Mouse (Mus musculus): Measurements from ENCODE around the gene Ripor3. TPM values are rescaled to one million over a fixed set of nuclear protein-coding genes. Genes with fewer than 3 reads are reported as not detected.
A peak's percentile ranks its signal among the peaks of the same experiment; 100 is the strongest.

The Ripor3 gene
- polyA plus RNA-seq, 1 experiment from 2014 or later = 0.37 TPM

GRCm38 (mm10) chr2:167999145-167999743, 11.2 kb downstream of the Ripor3 start:
- H3K4me3 ChIP-seq (replicated peaks; ENCODE audit: low read length) = no peak overlapping the region
- ATAC-seq = no peak
- no peak overlapping the region for H3K4me2 ChIP-seq (ENCODE audit: low read length)
- 63% methylated on average over 3 of the region's 3 CpGs for WGBS
- H3K4me1 ChIP-seq (replicated peaks; ENCODE audit: control insufficient read depth, insufficient read depth, low read length) = no peaks in the 10 kb centered on the region
- H3K36me3 ChIP-seq (ENCODE audit: control insufficient read depth, insufficient read depth) = no peaks in the 10 kb centered on the region
- no peak overlapping the region for H3K27ac ChIP-seq (ENCODE audit: low read length)
- H3K9me3 ChIP-seq (ENCODE audit: control insufficient read depth, low read length) = peaks cover 4% of the 10 kb centered on the region; the same call in 1 of the 2 replicates
- H3K27me3 ChIP-seq (replicated peaks; ENCODE audit: control insufficient read depth, insufficient read depth, low read length) = no peaks in the 10 kb centered on the region
- no peak overlapping the region for H3K9ac ChIP-seq (replicated peaks; ENCODE audit: low read depth, low read length)

- H3K4me1 ChIP-seq (replicated peaks; ENCODE audit: control insufficient read depth, insufficient read depth, low read length) = no peaks in the 10 kb centered on the region
- H3K9me3 ChIP-seq (ENCODE audit: control insufficient read depth, low read length) = peaks cover 4% of the 10 kb centered on the region; the same call in 1 of the 2 replicates
- H3K27ac ChIP-seq (ENCODE audit: low read length) = no peak overlapping the region
- H3K9ac ChIP-seq (replicated peaks; ENCODE audit: low read depth, low read length) = no peak overlapping the region
- H3K27me3 ChIP-seq (replicated peaks; ENCODE audit: control insufficient read depth, insufficient read depth, low read length) = no peaks in the 10 kb centered on the region
- no peak for ATAC-seq
- H3K4me2 ChIP-seq (ENCODE audit: low read length) = no peak overlapping the region
- 78% methylated on average over 3 of the region's 3 CpGs for WGBS
- H3K4me3 ChIP-seq (replicated peaks; ENCODE audit: low read length) = no peak overlapping the region
- H3K36me3 ChIP-seq (ENCODE audit: control insufficient read depth, insufficient read depth) = no peaks in the 10 kb centered on the region
Measured at GRCm38 (mm10) chr2:167997562-167997961, 12.9 kb downstream of the Ripor3 start.

- H3K4me1 ChIP-seq (replicated peaks; ENCODE audit: control insufficient read depth, insufficient read depth, low read length) = no peaks in the 10 kb centered on the region
- no peak for ATAC-seq
- WGBS = 66% methylated on average over 8 of the region's 8 CpGs
Measured at GRCm38 (mm10) chr2:167996672-167997215, 13.7 kb downstream of the Ripor3 start.

GRCm38 (mm10) chr2:167995870-167996635, 14.4 kb downstream of the Ripor3 start:
- WGBS = 58% methylated on average over 19 of the region's 19 CpGs
- H3K27me3 ChIP-seq (replicated peaks; ENCODE audit: control insufficient read depth, insufficient read depth, low read length) = no peaks in the 10 kb centered on the region
- no peak overlapping the region for H3K4me2 ChIP-seq (ENCODE audit: low read length)
- no peak for ATAC-seq
- H3K9ac ChIP-seq (replicated peaks; ENCODE audit: low read depth, low read length) = no peak overlapping the region
- H3K27ac ChIP-seq (ENCODE audit: low read length) = no peak overlapping the region
- no peaks in the 10 kb centered on the region for H3K4me1 ChIP-seq (replicated peaks; ENCODE audit: control insufficient read depth, insufficient read depth, low read length)
- no peaks in the 10 kb centered on the region for H3K36me3 ChIP-seq (ENCODE audit: control insufficient read depth, insufficient read depth)
- H3K4me3 ChIP-seq (replicated peaks; ENCODE audit: low read length) = no peak overlapping the region
- peaks cover 4% of the 10 kb centered on the region; the same call in 1 of the 2 replicates for H3K9me3 ChIP-seq (ENCODE audit: control insufficient read depth, low read length)

More at GRCm38 (mm10) chr2:167996672-167997215, 13.7 kb downstream of the Ripor3 start:
- Histone ChIP-seq H3K27me3 (replicated peaks; ENCODE audit: control insufficient read depth, insufficient read depth, low read length) (no peaks in the 10 kb centered on the region), H3K4me2 (ENCODE audit: low read length) (no peak overlapping the region), H3K9ac (replicated peaks; ENCODE audit: low read depth, low read length) (no peak overlapping the region), H3K4me3 (replicated peaks; ENCODE audit: low read length) (no peak overlapping the region), H3K9me3 (ENCODE audit: control insufficient read depth, low read length) (peaks cover 4% of the 10 kb centered on the region; the same call in 1 of the 2 replicates), H3K27ac (ENCODE audit: low read length) (no peak overlapping the region), H3K36me3 (ENCODE audit: control insufficient read depth, insufficient read depth) (no peaks in the 10 kb centered on the region)

GRCm38 (mm10) chr2:167993260-167993659, 17.2 kb downstream of the Ripor3 start:
- ATAC-seq = no peak
- Histone ChIP-seq H3K27ac (ENCODE audit: low read length) (no peak overlapping the region), H3K4me2 (ENCODE audit: low read length) (no peak overlapping the region), H3K36me3 (ENCODE audit: control insufficient read depth, insufficient read depth) (no peaks in the 10 kb centered on the region), H3K27me3 (replicated peaks; ENCODE audit: control insufficient read depth, insufficient read depth, low read length) (no peaks in the 10 kb centered on the region), H3K4me3 (replicated peaks; ENCODE audit: low read length) (no peak overlapping the region), H3K9ac (replicated peaks; ENCODE audit: low read depth, low read length) (no peak overlapping the region), H3K9me3 (ENCODE audit: control insufficient read depth, low read length) (no peaks in the 10 kb centered on the region), H3K4me1 (replicated peaks; ENCODE audit: control insufficient read depth, insufficient read depth, low read length) (peaks cover 7% of the 10 kb centered on the region)
- 63% methylated on average over 13 of the region's 13 CpGs for WGBS

- Histone ChIP-seq H3K9me3 (ENCODE audit: control insufficient read depth, low read length) (no peaks in the 10 kb centered on the region), H3K4me1 (replicated peaks; ENCODE audit: control insufficient read depth, insufficient read depth, low read length) (peaks cover 7% of the 10 kb centered on the region), H3K4me3 (replicated peaks; ENCODE audit: low read length) (no peak overlapping the region), H3K4me2 (ENCODE audit: low read length) (no peak overlapping the region), H3K9ac (replicated peaks; ENCODE audit: low read depth, low read length) (no peak overlapping the region), H3K27me3 (replicated peaks; ENCODE audit: control insufficient read depth, insufficient read depth, low read length) (no peaks in the 10 kb centered on the region), H3K36me3 (ENCODE audit: control insufficient read depth, insufficient read depth) (no peaks in the 10 kb centered on the region), H3K27ac (ENCODE audit: low read length) (no peak overlapping the region)
- WGBS = 52% methylated on average over 14 of the region's 14 CpGs
- ATAC-seq = peak; percentile 61
Measured at GRCm38 (mm10) chr2:167989310-167989709, 21.1 kb downstream of the Ripor3 start.

- WGBS = 60% methylated on average over 12 of the region's 12 CpGs
- ATAC-seq = no peak
- Histone ChIP-seq H3K4me3 (replicated peaks; ENCODE audit: low read length) (no peak overlapping the region), H3K9me3 (ENCODE audit: control insufficient read depth, low read length) (no peaks in the 10 kb centered on the region), H3K4me2 (ENCODE audit: low read length) (no peak overlapping the region), H3K4me1 (replicated peaks; ENCODE audit: control insufficient read depth, insufficient read depth, low read length) (peaks cover 7% of the 10 kb centered on the region), H3K9ac (replicated peaks; ENCODE audit: low read depth, low read length) (no peak overlapping the region), H3K27ac (ENCODE audit: low read length) (no peak overlapping the region), H3K27me3 (replicated peaks; ENCODE audit: control insufficient read depth, insufficient read depth, low read length) (no peaks in the 10 kb centered on the region), H3K36me3 (ENCODE audit: control insufficient read depth, insufficient read depth) (no peaks in the 10 kb centered on the region)
Measured at GRCm38 (mm10) chr2:167987640-167988039, 22.8 kb downstream of the Ripor3 start.

GRCm38 (mm10) chr2:167986762-167987161, 23.7 kb downstream of the Ripor3 start:
- H3K9ac ChIP-seq (replicated peaks; ENCODE audit: low read depth, low read length) = no peak overlapping the region
- no peak overlapping the region for H3K4me3 ChIP-seq (replicated peaks; ENCODE audit: low read length)
- no peaks in the 10 kb centered on the region for H3K9me3 ChIP-seq (ENCODE audit: control insufficient read depth, low read length)
- H3K4me2 ChIP-seq (ENCODE audit: low read length) = no peak overlapping the region
- no peak overlapping the region for H3K27ac ChIP-seq (ENCODE audit: low read length)
- no peaks in the 10 kb centered on the region for H3K27me3 ChIP-seq (replicated peaks; ENCODE audit: control insufficient read depth, insufficient read depth, low read length)
- WGBS = 24% methylated on average over 7 of the region's 7 CpGs
- peaks cover 7% of the 10 kb centered on the region for H3K4me1 ChIP-seq (replicated peaks; ENCODE audit: control insufficient read depth, insufficient read depth, low read length)
- no peak for ATAC-seq
- no peaks in the 10 kb centered on the region for H3K36me3 ChIP-seq (ENCODE audit: control insufficient read depth, insufficient read depth)

GRCm38 (mm10) chr2:167984946-167985345, 25.5 kb downstream of the Ripor3 start:
- no peaks in the 10 kb centered on the region for H3K9me3 ChIP-seq (ENCODE audit: control insufficient read depth, low read length)
- no peak for ATAC-seq
- H3K4me1 ChIP-seq (replicated peaks; ENCODE audit: control insufficient read depth, insufficient read depth, low read length) = peaks cover 7% of the 10 kb centered on the region
- no peak overlapping the region for H3K4me2 ChIP-seq (ENCODE audit: low read length)
- H3K36me3 ChIP-seq (ENCODE audit: control insufficient read depth, insufficient read depth) = no peaks in the 10 kb centered on the region
- H3K9ac ChIP-seq (replicated peaks; ENCODE audit: low read depth, low read length) = no peak overlapping the region
- H3K4me3 ChIP-seq (replicated peaks; ENCODE audit: low read length) = no peak overlapping the region
- H3K27ac ChIP-seq (ENCODE audit: low read length) = no peak overlapping the region
- WGBS = 49% methylated on average over 3 of the region's 3 CpGs
- H3K27me3 ChIP-seq (replicated peaks; ENCODE audit: control insufficient read depth, insufficient read depth, low read length) = no peaks in the 10 kb centered on the region
